In genomic region chr5:144207478-144207877, GRCm38 (mm10) we compare ENCODE assay signal across 9 mouse cellular contexts. TPM values are rescaled to one million over a fixed set of nuclear protein-coding genes. Genes with fewer than 3 reads are reported as not detected.
A peak's percentile ranks its signal among the peaks of the same experiment; 100 is the strongest.
DNase-seq lines count a peak whose midpoint lies in the region; ATAC-seq and TF ChIP-seq lines count a peak whose summit lies in the region.
"Had no signal": no experiment of that assay in that cellular context is flagged by ENCODE, and none has a peak within 500 bp of the region (broad histone marks: within the 10 kb centered on the region; RNA-seq: fewer than 3 reads in every experiment).

No protein-coding gene starts in this region.

- no peak overlapping the region for H3K4me3 ChIP-seq in heart, postnatal 0 days (ENCODE audit: low read depth, low read length)
- no peak overlapping the region for H3K4me3 ChIP-seq in limb, embryonic 10.5 days

- WGBS in heart, postnatal 0 days, result 47% methylated on average over 11 of the region's 11 CpGs
- WGBS in limb, embryonic 10.5 days, result 57% methylated on average over 11 of the region's 11 CpGs

- no peak overlapping the region for H3K9ac ChIP-seq in heart, postnatal 0 days (replicated peaks; ENCODE audit: low read depth, low read length)

- H3K36me3 ChIP-seq in heart, postnatal 0 days (replicated peaks; ENCODE audit: control insufficient read depth, insufficient read depth, low read length), result peaks cover 74% of the 10 kb centered on the region
- peaks cover 74% of the 10 kb centered on the region for H3K36me3 ChIP-seq in limb, embryonic 10.5 days

- TF ChIP-seq CTCF in heart, postnatal 0 days (IDR thresholded peaks at IDR 0.05; ENCODE audit: low read depth), result peak; percentile 80

- peak; percentile 58 for DNase-seq in cerebellum, adult 11 months
- DNase-seq in ovary, postnatal 14 days (ENCODE audit: low spot score), result peak; percentile 43
- no peak for DNase-seq in ovary, adult 18-20 months (ENCODE audit: low spot score)
- peak; percentile 61 to 77 for DNase-seq in cerebellum, adult 18-20 months
- no peak for DNase-seq in heart, postnatal 0 days (ENCODE audit: low spot score)
- peak; percentile 51 for DNase-seq in limb, embryonic 10.5 days (ENCODE audit: low spot score)
- peak; percentile 62 for DNase-seq in retina, postnatal 1 day

- TF ChIP-seq EP300 in heart, postnatal 0 days (IDR thresholded peaks at IDR 0.05; ENCODE audit: low read depth), result no peak

- H3K4me1 ChIP-seq in heart, postnatal 0 days (ENCODE audit: control insufficient read depth, insufficient read depth), result no peaks in the 10 kb centered on the region
- H3K4me1 ChIP-seq in limb, embryonic 10.5 days, result no peaks in the 10 kb centered on the region

- no peak for ATAC-seq in cerebellum, adult (ENCODE audit: insufficient number of reproducible peaks, low FRiP score, low TSS enrichment)
- ATAC-seq in heart, postnatal 0 days (ENCODE audit: insufficient read depth, low read depth), result no peak

- H3K4me2 ChIP-seq in heart, postnatal 0 days (ENCODE audit: low read depth, low read length), result no peak overlapping the region

- H3K27ac ChIP-seq in heart, postnatal 0 days (ENCODE audit: low read depth), result no peak overlapping the region
- H3K27ac ChIP-seq in limb, embryonic 10.5 days, result no peak overlapping the region
- H3K27ac ChIP-seq: macrophage had no signal

- H3K9me3 ChIP-seq in heart, postnatal 0 days (replicated peaks; ENCODE audit: control insufficient read depth, low read length), result no peaks in the 10 kb centered on the region
- H3K9me3 ChIP-seq in limb, embryonic 10.5 days (replicated peaks), result no peaks in the 10 kb centered on the region; the same call in 1 of the 2 replicates

- H3K27me3 ChIP-seq in heart, postnatal 0 days (ENCODE audit: control insufficient read depth, insufficient read depth, low read length), result no peaks in the 10 kb centered on the region
- H3K27me3 ChIP-seq in limb, embryonic 10.5 days (ENCODE audit: low read depth, poor library complexity, severe bottlenecking), result no peaks in the 10 kb centered on the region

RNA-seq across cellular contexts. Expression of gene Tecpr1, which starts 15.9 kb away (rescaled TPM):
- 19.2 and 28.3 TPM in 2 replicates for total RNA-seq in heart, postnatal 0 days (2014; rRNA removed; ENCODE audit: low replicate concordance)
- polyA plus RNA-seq in heart, postnatal 0 days (2015; fragmentation: Nextera tagmentation; extraction: Ambion mirVana), result 11.7 and 13.5 TPM in 2 replicates
- 15.1 and 21.0 TPM in 2 replicates for polyA plus RNA-seq in limb, embryonic 10.5 days (2016; fragmentation: Nextera tagmentation; extraction: Ambion mirVana)

RNA-seq across cellular contexts. Expression of gene Bhlha15, which starts 17.4 kb away (rescaled TPM):
- total RNA-seq in heart, postnatal 0 days (2014; rRNA removed; ENCODE audit: low replicate concordance), result 0.31 and 0.54 TPM in 2 replicates
- polyA plus RNA-seq in heart, postnatal 0 days (2015; fragmentation: Nextera tagmentation; extraction: Ambion mirVana), result 0.04 and 0.08 TPM in 2 replicates
- polyA plus RNA-seq in limb, embryonic 10.5 days (2016; fragmentation: Nextera tagmentation; extraction: Ambion mirVana), result 0.11 and 0.18 TPM in 2 replicates
- polyA plus RNA-seq: macrophage had no signal

RNA-seq across cellular contexts. Expression of gene Bri3, which starts 36.8 kb away (rescaled TPM):
- total RNA-seq in heart, postnatal 0 days (2014; rRNA removed; ENCODE audit: low replicate concordance), result 51.3 and 71.0 TPM in 2 replicates
- polyA plus RNA-seq in heart, postnatal 0 days (2015; fragmentation: Nextera tagmentation; extraction: Ambion mirVana), result 278 and 304 TPM in 2 replicates
- 122 and 125 TPM in 2 replicates for polyA plus RNA-seq in limb, embryonic 10.5 days (2016; fragmentation: Nextera tagmentation; extraction: Ambion mirVana)

Comparison
In these comparisons a context has a peak if more than half of its experiments do, and no peak if none do; other contexts are left out.
1. DNase-seq: peak in cerebellum, adult 11 months (single experiment), ovary, postnatal 14 days (single experiment), cerebellum, adult 18-20 months (2 of 2), limb, embryonic 10.5 days (single experiment) and retina, postnatal 1 day (single experiment); none in ovary, adult 18-20 months (single experiment) and heart, postnatal 0 days (single experiment).